Mouse (Mus musculus) cerebellum, adult 2 months (tissue): ENCODE results near the gene Tex47. TPM values are rescaled to one million over a fixed set of nuclear protein-coding genes. Genes with fewer than 3 reads are reported as not detected.

Experiments used
- DNase-seq, 2 experiments: peaks; one replicate each; pipeline ENCODE4 v3.0.0; 2021
- H3K27ac ChIP-seq: fragments of 200-500 bp; 2 replicates; pipeline ENCODE4 v1.5.1; 2012; ENCODE audit warnings: low read length, control low read depth, inconsistent platforms; ENCODE audit not compliant: insufficient read depth
- H3K27me3 ChIP-seq: fragments of 200-500 bp; 2 replicates; pipeline ENCODE4 v1.6.1; 2012; ENCODE audit warnings: inconsistent platforms, mild to moderate bottlenecking, low read length, moderate library complexity; ENCODE audit not compliant: control insufficient read depth, insufficient read depth
- H3K4me1 ChIP-seq: fragments of 200-500 bp; 2 replicates; pipeline ENCODE4 v1.6.1; 2011; ENCODE audit warnings: low read length; ENCODE audit not compliant: control insufficient read depth, insufficient read depth
- H3K4me3 ChIP-seq: fragments of 200-500 bp; replicated peaks from 2 replicates; pipeline ENCODE3; 2011; ENCODE audit warnings: mild to moderate bottlenecking, low read depth, low read length, control low read depth; ENCODE audit not compliant: insufficient read depth
- CTCF ChIP-seq: fragments of 200-500 bp; IDR thresholded peaks from 2 replicates; pipeline ENCODE4 v1.5.1; 2011; ENCODE audit warnings: low read depth, mild to moderate bottlenecking, control low read depth, low read length, moderate library complexity, borderline replicate concordance; ENCODE audit not compliant: insufficient read depth
- POLR2A ChIP-seq: fragments of 200-500 bp; IDR thresholded peaks from 2 replicates; pipeline ENCODE4 v1.6.1; 2011; ENCODE audit warnings: low read length, control low read depth, borderline replicate concordance; ENCODE audit not compliant: insufficient read depth
- WGBS: fragments of 180-500 bp; shearing (Covaris S2); methylation state at CpG from one replicate; pipeline ENCODE4 v1.1.7; 2018; 5-methylcytosine and 5-hydroxymethylcytosine counted together
- polyA plus RNA-seq: library from polyadenylated mRNA; depleted of rRNA; stranded (reverse); fragments of >200 nt; gene quantifications from 2 replicates; pipeline ENCODE4 v1.2.3, GENCODE M21; 2012; rRNA removed

Tex47 gene
- not detected in 2 replicates for polyA plus RNA-seq

DNA sequence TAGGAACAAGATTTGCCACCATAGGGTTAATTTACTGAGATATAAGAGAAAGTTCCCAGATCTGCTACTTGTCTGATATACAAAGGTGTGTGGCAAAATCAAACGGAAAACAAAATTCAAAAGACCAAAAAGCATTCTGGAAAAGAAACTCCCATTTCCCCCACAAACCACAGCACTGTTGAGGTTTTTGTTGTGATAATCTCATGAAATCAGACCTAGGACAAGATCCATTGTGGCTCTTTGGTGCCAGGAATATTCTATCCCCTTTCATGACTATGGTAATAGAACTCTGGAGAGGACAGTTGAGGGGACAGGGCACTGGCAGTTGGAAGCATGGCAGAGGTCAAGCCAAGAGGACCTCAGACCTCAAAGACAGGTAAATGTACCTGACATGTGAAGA, at the start of gene Tex47:
TSS of gene Tex47 (plus strand) at position 301 of the 400 bp plus-strand sequence.
- H3K4me3 ChIP-seq, result no peak within 1 kb of the TSS
- no peak within 1 kb of the TSS for H3K27ac ChIP-seq
- no peaks in the 10 kb centered on the region for H3K27me3 ChIP-seq
- no peaks in the 10 kb centered on the region for H3K4me1 ChIP-seq
- WGBS, result 86% methylated on average over 1 of the region's 1 CpGs
- no peak for DNase-seq
- TF ChIP-seq CTCF (no peak), POLR2A (no peak)

GRCm38 (mm10) chr5:7276659-7277455, 27.1 kb upstream of the Tex47 start:
- Histone ChIP-seq H3K4me1 (no peaks in the 10 kb centered on the region), H3K27ac (no peak overlapping the region), H3K27me3 (no peaks in the 10 kb centered on the region), H3K4me3 (no peak overlapping the region)
- WGBS, result 91% methylated on average over 7 of the region's 7 CpGs
- no peak for DNase-seq
- TF ChIP-seq CTCF, result no peak
- no peak for TF ChIP-seq POLR2A

DNA sequence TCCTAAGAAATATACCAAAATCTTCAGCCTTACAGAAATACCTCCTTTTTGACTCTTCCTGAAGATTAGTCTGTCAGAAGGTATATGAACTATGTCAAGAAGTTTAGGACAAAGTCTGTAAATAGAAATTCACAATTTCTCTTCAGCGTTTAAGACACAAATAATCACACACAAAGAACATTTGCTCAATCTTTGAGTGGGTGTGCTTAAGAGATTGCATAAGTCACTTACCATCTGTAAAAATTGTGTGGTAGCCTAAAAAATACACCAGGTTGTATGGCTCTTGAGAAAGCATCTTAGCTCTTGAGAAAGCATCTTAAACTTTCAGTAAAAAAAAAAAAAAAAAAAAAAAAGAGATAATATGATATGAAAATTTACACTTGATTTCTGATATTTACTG, 19.6 kb upstream of the Tex47 start:
- no peak for TF ChIP-seq POLR2A
- TF ChIP-seq CTCF, result no peak
- H3K4me1 ChIP-seq, result no peaks in the 10 kb centered on the region
- H3K27ac ChIP-seq, result no peak overlapping the region
- H3K4me3 ChIP-seq, result no peak overlapping the region
- no peaks in the 10 kb centered on the region for H3K27me3 ChIP-seq
- no peak for DNase-seq
- 98% methylated on average over 1 of the region's 1 CpGs for WGBS

DNA sequence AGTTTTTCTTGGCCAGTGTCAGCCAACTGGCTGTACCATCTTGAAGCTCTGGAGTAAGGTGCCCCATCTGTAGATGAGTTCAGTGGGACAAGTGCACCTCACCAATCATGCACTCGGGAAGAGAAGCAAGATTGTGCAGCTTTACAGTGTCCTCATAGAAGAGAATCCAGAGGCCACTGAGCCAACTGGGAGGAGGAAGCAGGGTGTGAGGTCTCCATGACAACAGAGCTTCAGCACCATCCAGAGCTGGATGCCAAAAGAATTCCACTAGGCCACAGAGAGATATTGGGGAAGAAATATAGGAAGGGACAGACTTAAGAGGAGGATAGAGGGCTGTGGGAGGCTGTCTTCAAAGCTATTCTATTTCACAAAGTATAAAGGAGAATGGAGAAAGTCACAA, 950 bp upstream of the Tex47 start:
- TF ChIP-seq POLR2A (no peak), CTCF (no peak)
- H3K4me1 ChIP-seq, result no peaks in the 10 kb centered on the region
- no peak overlapping the region for H3K27ac ChIP-seq
- H3K27me3 ChIP-seq, result no peaks in the 10 kb centered on the region
- WGBS, result 9% methylated on average over 1 of the region's 1 CpGs
- no peak overlapping the region for H3K4me3 ChIP-seq
- no peak for DNase-seq

- no peaks in the 10 kb centered on the region for H3K4me1 ChIP-seq
- WGBS, result 27% methylated on average over 4 of the region's 4 CpGs
- DNase-seq, result no peak
These were observed 21.7 kb downstream of the Tex47 start for GRCm38 (mm10) chr5:7325594-7325993.

GRCm38 (mm10) chr5:7344145-7345010, 40.5 kb downstream of the Tex47 start, which contains the start of gene Zfp804b:
Gene Zfp804b, minus strand, starts transcription at chr5:7344756.
- no peaks in the 10 kb centered on the region for H3K27me3 ChIP-seq
- H3K4me1 ChIP-seq, result no peaks in the 10 kb centered on the region
- peak; percentile 3 to 18 for DNase-seq
- peak within 1 kb of the TSS; percentile 6 for H3K4me3 ChIP-seq
- H3K27ac ChIP-seq, result no peak within 1 kb of the TSS
- TF ChIP-seq POLR2A (no peak), CTCF (no peak)
- WGBS, result under 1% methylated on average over 50 of the region's 50 CpGs

More at GRCm38 (mm10) chr5:7325594-7325993, 21.7 kb downstream of the Tex47 start:
- H3K4me3 ChIP-seq, result no peak overlapping the region
- no peaks in the 10 kb centered on the region for H3K27me3 ChIP-seq
- no peak overlapping the region for H3K27ac ChIP-seq
- TF ChIP-seq POLR2A (no peak), CTCF (no peak)

DNA sequence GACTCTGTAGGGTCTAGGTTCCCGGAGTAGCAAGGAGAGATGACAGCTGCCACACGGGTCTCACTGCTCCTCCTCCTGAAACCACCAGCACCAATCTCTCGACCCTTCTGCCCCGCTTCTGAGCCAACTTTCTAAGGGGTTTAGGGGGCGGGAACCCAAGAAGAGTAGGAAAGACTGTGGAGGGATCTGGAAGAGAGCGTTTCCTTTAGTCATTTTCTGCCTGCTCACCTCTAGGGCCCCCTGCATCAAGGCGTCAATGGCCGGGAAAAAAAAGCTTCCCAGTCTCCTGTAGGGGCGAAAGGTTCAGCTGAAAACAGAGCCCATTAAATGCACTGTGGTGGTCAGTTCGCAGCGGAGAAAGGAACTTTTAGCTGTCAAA, 41.1 kb downstream of the Tex47 start:
- no peak for DNase-seq
- Histone ChIP-seq H3K27me3 (no peaks in the 10 kb centered on the region), H3K4me1 (no peaks in the 10 kb centered on the region), H3K4me3 (peak overlapping the region; percentile 6), H3K27ac (no peak overlapping the region)
- 2% methylated on average over 11 of the region's 11 CpGs for WGBS
- TF ChIP-seq POLR2A (no peak), CTCF (no peak)

Other genes starting within 250 kb of the Tex47 start
- gene Zfp804b, start 40.6 kb downstream of the Tex47 start, polyA plus RNA-seq, result 0.05 and 0.11 TPM in 2 replicates